Mouse (Mus musculus) heart, postnatal 36 days (tissue): ENCODE results near the gene Nupr1. TPM values are rescaled to one million over a fixed set of nuclear protein-coding genes. Genes with fewer than 3 reads are reported as not detected.
"Not testable (repeated sequence)": the region's sequence is repeated elsewhere in the genome, so short reads cannot be mapped to it uniquely, and the experiment has no call there.

Source experiments
- DNase-seq, 2 experiments: peaks; one replicate each; pipeline ENCODE4 v3.0.0; 2021 to 2022
- intact Hi-C: fragments of 180-260 bp; cut with DNase I; formaldehyde crosslinking; loops from one replicate; pipeline ENCODE4 v1.15.1; 2025
- total RNA-seq, 2 experiments: library from RNA; stranded (reverse); gene quantifications; 2 replicates each; pipeline ENCODE4 v1.2.3; 2021

Gene Nupr1
- total RNA-seq, 2 experiments from 2014 or later, result 7.2 to 9.9 TPM

- intact Hi-C loops, result loop anchor here (1.0 to 5.0 kb wide), 2 partner anchors 50 to 112 kb away; partner anchors contain the start of genes Bola2, Mapk3 and Slx1b
- no peak for DNase-seq
Measured at GRCm38 (mm10) chr7:126644914-126645313, 14.3 kb upstream of the Nupr1 start.

DNA sequence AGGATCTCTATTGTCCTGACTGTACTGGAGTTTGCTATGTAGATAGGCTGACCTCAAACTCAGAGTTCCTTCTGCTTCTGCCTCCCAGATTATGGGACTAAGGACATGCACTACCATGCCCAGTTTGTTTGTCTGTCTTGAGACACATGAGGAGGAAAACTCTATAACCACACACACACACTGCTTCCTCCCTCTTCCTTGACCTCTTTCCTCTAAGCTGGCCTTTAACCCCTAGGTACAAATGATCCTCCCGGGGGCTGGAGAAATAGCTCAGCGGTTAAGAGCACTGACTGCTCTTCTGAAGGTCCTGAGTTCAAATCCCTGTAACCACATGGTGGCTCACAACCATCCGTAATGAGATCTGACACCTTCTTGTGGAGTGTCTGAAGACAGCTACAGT, 13.7 kb upstream of the Nupr1 start:
- no peak for DNase-seq
- intact Hi-C loops, result loop anchor here (1.0 kb wide), 1 partner anchor 51 kb away; the partner anchor contains the start of genes Bola2 and Slx1b

DNA sequence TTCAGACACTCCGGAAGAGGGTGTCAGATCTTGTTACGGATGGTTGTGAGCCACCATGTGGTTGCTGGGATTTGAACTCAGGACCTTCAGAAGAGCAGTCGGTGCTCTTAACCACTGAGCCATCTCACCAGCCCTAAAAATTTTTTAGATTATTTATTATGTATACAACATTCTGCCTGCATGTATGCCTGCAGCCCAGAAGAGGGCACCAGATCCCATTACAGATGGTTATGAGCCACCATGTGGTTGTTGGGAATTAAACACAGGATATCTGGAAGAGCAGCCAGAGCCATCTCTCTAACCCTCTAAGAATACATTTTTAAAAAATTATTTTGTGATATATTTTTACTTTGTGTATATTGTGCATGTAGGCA, 12.6 kb upstream of the Nupr1 start:
- intact Hi-C loops, result not testable (repeated sequence)
- DNase-seq, result peak; percentile 48 to 52

DNA sequence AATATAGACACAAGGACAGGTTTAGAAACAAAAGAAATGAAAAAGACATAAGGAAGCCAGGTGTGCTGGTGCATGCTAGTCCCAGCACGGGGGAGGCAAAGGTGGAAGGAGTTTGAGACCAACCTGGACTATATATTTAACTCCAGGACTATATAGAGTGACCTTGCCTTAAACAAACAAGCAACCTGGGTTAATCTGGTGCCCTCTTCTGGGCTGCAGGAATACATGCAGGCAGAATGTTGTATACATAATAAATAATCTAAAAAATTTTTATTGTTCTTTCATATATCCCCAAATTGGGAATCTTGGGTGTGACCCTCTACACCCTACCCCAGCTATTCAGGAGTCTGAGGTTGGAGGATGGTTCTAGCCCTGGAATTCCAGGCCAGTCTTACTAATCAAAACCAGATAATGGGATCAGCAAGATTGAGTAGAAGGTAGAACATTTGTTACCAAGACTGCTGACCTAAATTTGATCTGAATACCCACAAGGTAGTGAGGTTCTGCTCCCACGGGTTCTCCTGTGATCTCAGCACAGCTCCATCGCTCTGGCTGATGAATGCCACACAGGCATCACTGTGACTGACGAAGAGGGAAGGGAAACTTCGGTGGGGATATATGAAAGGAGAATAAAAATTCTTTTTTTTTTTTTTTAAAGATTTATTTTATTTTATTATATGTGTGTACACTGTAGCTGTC, 12.0 kb upstream of the Nupr1 start:
- DNase-seq, result no peak
- intact Hi-C loops, result no loop called here

DNA sequence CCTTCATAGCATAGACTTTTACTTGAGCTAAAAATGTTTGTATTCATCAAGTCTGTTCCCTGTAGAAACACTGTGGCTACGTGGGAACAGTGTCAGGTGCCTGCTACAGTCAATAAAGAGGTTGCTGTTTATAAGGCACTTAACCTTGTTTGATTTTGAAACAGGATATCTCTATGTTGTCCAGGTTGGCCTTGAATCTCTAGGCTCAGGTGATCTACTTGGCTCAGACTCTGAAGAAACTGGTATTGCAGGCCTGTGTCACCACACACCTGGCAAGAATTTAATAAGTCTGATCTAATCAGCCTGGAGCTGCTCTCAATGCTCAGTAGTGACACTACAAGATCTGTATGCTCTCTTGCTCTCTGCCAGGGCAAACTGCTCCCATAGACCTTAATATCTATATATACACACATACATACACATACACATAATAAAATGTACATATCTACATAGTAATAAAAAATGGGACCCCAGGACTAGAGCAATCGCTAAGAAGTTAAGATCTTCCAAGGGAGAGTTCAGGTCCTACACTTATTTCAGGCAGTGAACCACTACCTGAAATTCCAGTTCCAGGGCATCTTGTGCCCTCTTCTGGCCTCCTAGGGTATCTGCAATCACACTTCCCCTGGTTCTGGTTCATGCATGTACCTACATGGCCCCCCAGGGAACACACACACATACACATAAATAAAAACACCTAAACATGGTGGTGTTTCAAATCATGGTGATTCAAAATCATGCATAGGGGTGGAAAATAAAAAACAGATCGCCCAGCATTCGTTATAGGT, 6.3 kb upstream of the Nupr1 start:
- DNase-seq, result peak in 1 of 2 experiments; percentile 37
- intact Hi-C loops, result loop anchor here (2.0 to 5.0 kb wide), 3 partner anchors 48 to 155 kb away; no protein-coding TSS in a partner anchor

DNA sequence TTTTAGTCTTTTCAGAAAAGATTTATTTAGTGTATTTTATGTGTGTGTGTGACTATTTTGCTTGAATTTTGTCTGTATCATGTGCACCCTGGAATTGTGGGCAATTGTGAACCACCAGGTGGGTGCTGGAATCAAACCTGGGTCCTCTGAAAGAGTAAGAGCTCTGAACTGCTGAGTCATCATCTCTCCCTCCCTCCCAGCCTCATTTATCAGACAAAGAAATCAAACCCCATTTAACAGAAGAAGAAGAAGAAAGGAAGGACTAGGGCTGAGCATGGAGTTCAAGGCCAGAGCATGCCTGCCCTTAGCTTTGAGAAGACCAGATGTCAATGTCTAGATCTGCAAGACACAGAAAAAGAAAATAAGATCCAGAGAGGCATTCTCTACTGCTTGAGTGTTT, 4.7 kb upstream of the Nupr1 start:
- intact Hi-C loops, result loop anchor here (5.0 kb wide), 1 partner anchor 153 kb away; no protein-coding TSS in a partner anchor
- no peak for DNase-seq

- DNase-seq, result no peak
- intact Hi-C loops, result no loop called here
Measured at GRCm38 (mm10) chr7:126632478-126632877, 1.8 kb upstream of the Nupr1 start.

DNA sequence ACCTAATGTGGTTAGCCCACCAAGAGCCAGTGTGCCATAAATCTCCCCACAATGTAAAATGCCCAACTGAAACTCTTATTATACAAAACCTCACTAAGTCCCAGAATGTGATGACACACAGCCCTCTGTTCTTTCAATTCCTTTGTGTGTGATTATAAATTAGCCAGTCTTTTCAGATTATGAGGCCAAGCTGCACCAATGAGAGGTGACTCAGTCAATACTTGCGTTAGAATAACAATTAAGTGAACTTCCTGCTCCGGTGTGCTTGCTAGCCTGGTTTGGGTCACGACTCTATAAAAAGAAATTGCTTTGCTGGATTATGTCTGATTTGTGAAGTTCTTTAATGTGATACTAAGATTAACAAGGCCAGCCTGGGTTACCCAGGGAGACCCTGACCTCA, 746 bp downstream of the Nupr1 start:
- no peak for DNase-seq
- intact Hi-C loops, result no loop called here

DNA sequence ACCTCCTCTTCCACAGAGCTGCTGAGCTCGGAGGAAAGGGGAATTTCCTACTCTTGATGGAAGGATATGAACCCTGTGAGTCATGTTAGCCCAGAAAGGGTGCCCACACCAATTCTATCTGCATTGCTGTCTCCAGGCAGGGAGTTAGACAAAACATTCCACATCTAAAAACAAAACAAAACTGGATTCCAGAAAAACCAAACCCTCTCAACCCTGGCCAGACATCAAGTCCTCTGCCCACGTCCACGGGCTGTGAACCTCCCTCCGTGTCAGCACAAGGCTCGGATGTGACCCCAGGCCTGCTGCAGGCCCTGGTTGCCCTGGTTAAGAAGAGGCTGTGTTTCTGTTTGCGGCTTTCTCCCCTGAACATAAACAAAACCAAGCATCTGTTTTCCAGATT, 2.5 kb downstream of the Nupr1 start:
- intact Hi-C loops, result no loop called here
- DNase-seq, result no peak

- intact Hi-C loops, result no loop called here
- no peak for DNase-seq
Measured at GRCm38 (mm10) chr7:126625807-126626600, 4.7 kb downstream of the Nupr1 start.

DNA sequence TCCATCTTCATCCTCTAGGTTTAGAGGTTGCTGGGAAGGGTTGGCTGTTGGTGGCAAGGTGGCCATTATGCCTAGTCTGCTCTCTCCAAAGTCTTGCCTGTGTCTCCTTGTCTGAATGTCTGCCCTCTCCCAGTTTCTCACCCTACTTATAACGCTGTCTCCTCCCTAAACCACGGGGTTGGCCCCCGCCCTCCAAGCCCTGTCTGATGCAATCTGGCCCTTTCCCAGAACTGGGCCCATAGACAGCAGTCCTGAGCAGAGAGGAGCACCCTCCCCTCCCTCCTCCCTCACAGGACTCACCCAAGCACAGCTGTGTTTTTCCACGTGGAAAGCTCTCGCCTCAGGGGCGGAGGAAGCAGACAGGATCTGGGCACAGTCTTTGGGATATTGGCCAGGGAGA, 5.3 kb downstream of the Nupr1 start:
- intact Hi-C loops, result no loop called here

DNA sequence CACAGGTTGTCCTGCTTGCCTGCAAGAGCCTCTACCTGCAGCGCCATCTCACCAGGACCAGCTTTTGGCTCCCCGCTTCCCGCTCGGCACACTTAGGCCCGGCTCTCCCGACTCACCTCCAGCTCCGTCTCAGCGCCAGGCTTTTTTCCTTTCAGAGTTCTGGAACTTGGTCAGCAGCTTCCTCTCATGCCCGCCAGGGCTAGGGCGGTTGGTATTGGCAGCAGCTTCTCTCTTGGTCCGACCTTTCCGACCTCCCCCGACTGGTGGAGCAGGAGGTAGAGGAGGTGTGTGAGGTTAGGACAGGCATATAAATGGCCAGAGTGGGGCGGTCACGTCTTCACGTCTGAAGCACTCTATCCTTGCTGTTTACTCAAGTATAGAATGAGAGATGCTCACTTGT, 5.9 kb downstream of the Nupr1 start:
- DNase-seq, result no peak
- intact Hi-C loops, result no loop called here

More for the DNA sequence above, 5.3 kb downstream of the Nupr1 start:
- DNase-seq, result peak; percentile 80

GRCm38 (mm10) chr7:126623381-126623780, 7.3 kb downstream of the Nupr1 start:
- intact Hi-C loops, result no loop called here
- DNase-seq, result no peak

- intact Hi-C loops, result no loop called here
- DNase-seq, result no peak
Measured at GRCm38 (mm10) chr7:126621452-126622359, 9.0 kb downstream of the Nupr1 start.

DNA sequence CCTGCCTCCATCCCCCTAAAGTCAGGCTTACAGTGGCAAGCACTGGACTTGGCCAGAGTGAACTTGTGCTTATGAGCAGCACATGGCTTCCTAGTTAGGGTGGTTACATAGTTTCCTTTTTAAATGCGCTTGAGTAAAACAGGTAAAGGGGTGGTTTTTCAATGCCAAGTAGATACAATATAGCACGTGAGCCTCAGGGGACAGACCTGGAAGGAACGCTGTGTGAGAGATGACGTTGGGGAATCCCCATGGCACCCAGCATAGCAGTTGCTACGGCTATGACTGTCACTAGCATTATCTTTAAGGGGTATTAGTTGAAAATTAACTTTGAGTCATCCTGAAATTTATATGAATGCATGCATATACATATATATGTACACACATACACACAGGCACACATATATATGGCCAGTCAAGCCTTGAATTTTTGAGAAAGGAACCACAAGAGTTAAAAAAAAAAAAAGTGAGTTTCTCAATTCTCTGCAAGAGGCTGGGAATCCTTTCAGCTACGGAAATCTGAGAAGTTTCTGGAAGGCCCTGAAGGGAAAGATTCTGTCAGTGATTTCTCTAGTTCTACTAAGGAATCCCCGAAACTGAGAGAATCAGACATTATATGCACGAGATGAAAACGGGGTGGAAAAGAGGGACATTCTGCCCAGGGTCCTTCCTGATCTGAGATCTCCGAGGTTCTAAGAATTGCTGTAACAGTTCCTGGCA, 10.9 kb downstream of the Nupr1 start:
- intact Hi-C loops, result no loop called here
- no peak for DNase-seq

- intact Hi-C loops, result no loop called here
- no peak for DNase-seq
Measured at GRCm38 (mm10) chr7:126616707-126617106, 14.0 kb downstream of the Nupr1 start.

DNA sequence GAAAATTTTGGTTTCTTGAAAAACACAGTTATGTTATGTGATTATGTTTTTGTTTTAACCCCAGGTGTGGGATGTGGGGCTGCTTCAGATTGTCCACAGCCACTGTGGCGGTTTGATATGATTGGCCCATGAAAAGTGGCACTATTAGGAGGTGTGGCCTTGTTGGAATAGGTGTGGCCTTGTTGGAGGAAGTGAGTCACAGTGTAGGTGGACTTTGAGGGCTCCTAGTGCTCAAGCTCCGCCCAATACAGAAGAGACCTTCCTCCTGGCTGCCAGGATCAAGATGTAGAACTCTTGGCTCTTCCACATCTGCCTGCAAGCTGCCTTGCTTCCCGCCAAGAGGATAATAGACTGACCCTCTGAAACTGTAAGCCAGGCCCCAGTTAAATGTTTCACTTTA, 17.9 kb downstream of the Nupr1 start:
- DNase-seq, result no peak
- intact Hi-C loops, result no loop called here

GRCm38 (mm10) chr7:126607796-126608195, 22.9 kb downstream of the Nupr1 start:
- intact Hi-C loops, result no loop called here
- no peak for DNase-seq

- DNase-seq, result peak; percentile 53 to 54
- intact Hi-C loops, result no loop called here
Measured at GRCm38 (mm10) chr7:126607064-126607463, 23.6 kb downstream of the Nupr1 start.
